Mouse (Mus musculus): ENCODE measurements around the gene 1700001C19Rik. TPM values are rescaled to one million over a fixed set of nuclear protein-coding genes. Genes with fewer than 3 reads are reported as not detected.
"Not testable (repeated sequence)": the region's sequence is repeated elsewhere in the genome, so short reads cannot be mapped to it uniquely, and the experiment has no call there.

Gene 1700001C19Rik
- total and polyA plus RNA-seq, 3 experiments: not detected

- no peak for DNase-seq (ENCODE audit: low spot score)
- Histone ChIP-seq H3K27me3 (ENCODE audit: insufficient read depth, low read length) (peaks cover 21% of the 10 kb centered on the region), H3K4me3 (ENCODE audit: low read depth, low read length) (no peak overlapping the region), H3K36me3 (replicated peaks) (no peaks in the 10 kb centered on the region), H3K4me1 (ENCODE audit: insufficient read depth, low read depth, low read length) (0 out of 2 replicates have a peak, but pooled peaks cover 3% of the 10 kb centered on the region), H3K9me3 (replicated peaks) (no peaks in the 10 kb centered on the region)
- ATAC-seq (ENCODE audit: extremely low read depth, insufficient number of reproducible peaks, low FRiP score, poor library complexity, severe bottlenecking): no peak
- no peak for TF ChIP-seq TAL1 (conservative IDR thresholded peaks at IDR 0.05; ENCODE audit: low read depth, low read length)
- no peak for TF ChIP-seq GATA2 (IDR thresholded peaks at IDR 0.05; ENCODE audit: borderline replicate concordance, low read depth, low read length)
- no peak for TF ChIP-seq GATA1 (IDR thresholded peaks at IDR 0.05; ENCODE audit: borderline replicate concordance, low read length)
- no peak for TF ChIP-seq POLR2AphosphoS5 (IDR thresholded peaks at IDR 0.05; ENCODE audit: insufficient replicate concordance, low read depth, low read length)
- no peak for TF ChIP-seq CTCF (IDR thresholded peaks at IDR 0.05; ENCODE audit: low read depth, low read length)
Observed at GRCm38 (mm10) chr17:47428831-47429304, 8.3 kb downstream of the 1700001C19Rik start.

DNA sequence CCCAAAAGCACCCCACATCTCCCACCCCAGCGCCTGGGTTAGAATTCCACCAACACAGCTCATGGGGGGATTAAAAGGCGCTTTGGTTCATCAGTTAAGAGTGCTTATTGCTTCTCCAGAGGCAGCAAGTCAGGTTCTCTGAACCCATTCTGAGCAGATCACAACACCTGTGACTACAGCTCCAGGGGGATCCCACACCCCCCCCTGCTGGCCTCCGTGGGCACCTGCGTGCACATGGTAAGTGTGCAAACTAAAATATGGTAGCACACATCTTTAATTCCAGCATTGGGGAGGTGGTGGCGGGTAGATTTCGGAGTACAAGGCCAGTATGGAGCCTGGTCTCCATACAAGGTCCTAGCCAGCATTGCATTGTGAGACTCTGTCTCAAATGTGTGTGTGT lies 9.9 kb downstream of the 1700001C19Rik start:
- no peak overlapping the region for H3K4me3 ChIP-seq (ENCODE audit: low read depth, low read length)
- no peaks in the 10 kb centered on the region for H3K36me3 ChIP-seq (replicated peaks)
- ATAC-seq (ENCODE audit: extremely low read depth, insufficient number of reproducible peaks, low FRiP score, poor library complexity, severe bottlenecking) (no peak), DNase-seq (ENCODE audit: low spot score) (no peak)
- TF ChIP-seq POLR2AphosphoS5 (IDR thresholded peaks at IDR 0.05; ENCODE audit: insufficient replicate concordance, low read depth, low read length) (no peak), TAL1 (conservative IDR thresholded peaks at IDR 0.05; ENCODE audit: low read depth, low read length) (no peak), CTCF (IDR thresholded peaks at IDR 0.05; ENCODE audit: low read depth, low read length) (no peak), GATA2 (IDR thresholded peaks at IDR 0.05; ENCODE audit: borderline replicate concordance, low read depth, low read length) (no peak), GATA1 (IDR thresholded peaks at IDR 0.05; ENCODE audit: borderline replicate concordance, low read length) (no peak)
- no peaks in the 10 kb centered on the region for H3K9me3 ChIP-seq (replicated peaks)
- 0 out of 2 replicates have a peak, but pooled peaks cover 3% of the 10 kb centered on the region for H3K4me1 ChIP-seq (ENCODE audit: insufficient read depth, low read depth, low read length)
- peaks cover 18% of the 10 kb centered on the region; the same call in 1 of the 2 replicates for H3K27me3 ChIP-seq (ENCODE audit: insufficient read depth, low read length)

GRCm38 (mm10) chr17:47424186-47424585 lies 13.0 kb downstream of the 1700001C19Rik start:
- peaks cover 10% of the 10 kb centered on the region; the same call in 1 of the 2 replicates for H3K27me3 ChIP-seq (ENCODE audit: insufficient read depth, low read length)
- DNase-seq (ENCODE audit: low spot score): no peak

DNA sequence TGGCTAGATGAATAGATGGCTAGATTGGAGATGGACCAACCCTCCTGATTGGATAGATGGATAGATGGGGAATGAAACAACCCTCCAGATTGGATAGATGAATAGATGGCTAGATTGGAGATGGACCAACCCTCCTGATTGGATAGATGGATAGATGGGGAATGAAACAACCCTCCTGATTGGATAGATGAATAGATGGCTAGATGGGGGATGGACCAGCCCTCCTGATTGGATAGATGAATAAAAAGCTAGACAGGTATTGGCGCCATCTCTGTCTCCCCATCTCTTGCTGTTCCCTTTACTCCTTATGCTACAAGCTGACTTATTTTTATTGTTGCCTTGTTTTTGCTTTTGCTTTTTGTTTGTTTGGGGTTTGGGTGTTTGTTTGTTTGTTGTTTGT lies 14.6 kb downstream of the 1700001C19Rik start:
- H3K36me3 ChIP-seq (replicated peaks); H3K9me3 ChIP-seq (replicated peaks); H3K4me3 ChIP-seq (ENCODE audit: low read depth, low read length); H3K27me3 ChIP-seq (ENCODE audit: insufficient read depth, low read length); DNase-seq (ENCODE audit: low spot score); H3K4me1 ChIP-seq (ENCODE audit: insufficient read depth, low read depth, low read length); ATAC-seq (ENCODE audit: extremely low read depth, insufficient number of reproducible peaks, low FRiP score, poor library complexity, severe bottlenecking): not testable (repeated sequence)

More at GRCm38 (mm10) chr17:47424186-47424585, 13.0 kb downstream of the 1700001C19Rik start:
- TF ChIP-seq POLR2AphosphoS5 (IDR thresholded peaks at IDR 0.05; ENCODE audit: insufficient replicate concordance, low read depth, low read length): no peak
- TF ChIP-seq CTCF (IDR thresholded peaks at IDR 0.05; ENCODE audit: low read depth, low read length): no peak
- no peak for TF ChIP-seq TAL1 (conservative IDR thresholded peaks at IDR 0.05; ENCODE audit: low read depth, low read length)
- TF ChIP-seq GATA1 (IDR thresholded peaks at IDR 0.05; ENCODE audit: borderline replicate concordance, low read length): no peak
- TF ChIP-seq GATA2 (IDR thresholded peaks at IDR 0.05; ENCODE audit: borderline replicate concordance, low read depth, low read length): no peak
- Histone ChIP-seq H3K4me3 (ENCODE audit: low read depth, low read length) (no peak overlapping the region), H3K36me3 (replicated peaks) (no peaks in the 10 kb centered on the region), H3K4me1 (ENCODE audit: insufficient read depth, low read depth, low read length) (0 out of 2 replicates have a peak, but pooled peaks cover 3% of the 10 kb centered on the region), H3K9me3 (replicated peaks) (no peaks in the 10 kb centered on the region)
- ATAC-seq (ENCODE audit: extremely low read depth, insufficient number of reproducible peaks, low FRiP score, poor library complexity, severe bottlenecking): no peak

DNA sequence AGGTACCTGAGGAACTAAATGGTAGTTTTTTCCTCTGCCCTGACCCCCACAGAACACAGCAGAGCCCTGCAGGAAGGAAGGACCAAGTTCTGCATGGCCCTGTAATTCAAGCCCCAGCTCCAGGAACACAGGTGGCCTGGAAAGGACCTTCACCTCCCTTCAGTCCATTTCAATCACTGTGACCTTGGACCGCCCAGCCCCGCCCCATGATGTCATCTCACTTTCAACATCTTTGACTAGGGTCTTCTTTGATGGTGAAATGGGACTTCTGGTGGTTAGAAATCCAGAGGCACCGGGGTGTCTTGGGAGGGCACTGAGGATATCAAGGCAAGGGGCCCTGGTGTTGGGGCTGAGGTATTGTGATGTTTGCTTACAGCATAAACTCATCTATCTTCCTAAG lies 15.6 kb downstream of the 1700001C19Rik start:
- Histone ChIP-seq H3K9me3 (replicated peaks) (no peaks in the 10 kb centered on the region), H3K27me3 (ENCODE audit: insufficient read depth, low read length) (peaks cover 4% of the 10 kb centered on the region; the same call in 1 of the 2 replicates), H3K4me1 (ENCODE audit: insufficient read depth, low read depth, low read length) (0 out of 2 replicates have a peak, but pooled peaks cover 3% of the 10 kb centered on the region), H3K4me3 (ENCODE audit: low read depth, low read length) (no peak overlapping the region), H3K36me3 (replicated peaks) (no peaks in the 10 kb centered on the region)
- ATAC-seq (ENCODE audit: extremely low read depth, insufficient number of reproducible peaks, low FRiP score, poor library complexity, severe bottlenecking): no peak
- DNase-seq (ENCODE audit: low spot score): no peak
- TF ChIP-seq TAL1 (conservative IDR thresholded peaks at IDR 0.05; ENCODE audit: low read depth, low read length) (no peak), CTCF (IDR thresholded peaks at IDR 0.05; ENCODE audit: low read depth, low read length) (no peak), GATA2 (IDR thresholded peaks at IDR 0.05; ENCODE audit: borderline replicate concordance, low read depth, low read length) (no peak), GATA1 (IDR thresholded peaks at IDR 0.05; ENCODE audit: borderline replicate concordance, low read length) (no peak), POLR2AphosphoS5 (IDR thresholded peaks at IDR 0.05; ENCODE audit: insufficient replicate concordance, low read depth, low read length) (no peak)

DNA sequence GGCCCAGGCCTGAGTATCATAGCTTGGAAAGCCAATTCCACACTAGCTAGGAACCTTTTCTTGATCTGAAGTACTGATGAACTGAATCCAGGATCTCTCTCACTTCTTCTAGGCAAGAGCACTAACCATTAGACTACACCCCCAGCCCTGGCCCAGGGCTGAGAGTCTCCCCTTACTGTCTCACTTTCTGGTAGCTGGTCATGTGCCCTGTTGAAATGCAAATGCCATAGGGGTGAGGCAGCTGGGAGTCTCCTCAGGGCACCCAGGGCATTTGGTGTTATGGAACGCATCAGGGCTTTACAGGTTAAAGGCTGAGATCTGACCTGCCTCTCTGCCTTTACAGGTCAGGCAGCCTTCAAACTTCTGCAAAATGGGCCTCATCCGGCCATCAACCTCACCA lies 17.0 kb downstream of the 1700001C19Rik start:
- H3K4me1 ChIP-seq (ENCODE audit: insufficient read depth, low read depth, low read length): no peaks in the 10 kb centered on the region
- H3K9me3 ChIP-seq (replicated peaks): no peaks in the 10 kb centered on the region
- ATAC-seq (ENCODE audit: extremely low read depth, insufficient number of reproducible peaks, low FRiP score, poor library complexity, severe bottlenecking): no peak
- H3K36me3 ChIP-seq (replicated peaks): no peaks in the 10 kb centered on the region
- no peak for DNase-seq (ENCODE audit: low spot score)
- peaks cover 4% of the 10 kb centered on the region; the same call in 1 of the 2 replicates for H3K27me3 ChIP-seq (ENCODE audit: insufficient read depth, low read length)
- no peak overlapping the region for H3K4me3 ChIP-seq (ENCODE audit: low read depth, low read length)
- TF ChIP-seq TAL1 (conservative IDR thresholded peaks at IDR 0.05; ENCODE audit: low read depth, low read length): no peak
- TF ChIP-seq CTCF (IDR thresholded peaks at IDR 0.05; ENCODE audit: low read depth, low read length): no peak
- TF ChIP-seq POLR2AphosphoS5 (IDR thresholded peaks at IDR 0.05; ENCODE audit: insufficient replicate concordance, low read depth, low read length): no peak
- TF ChIP-seq GATA2 (IDR thresholded peaks at IDR 0.05; ENCODE audit: borderline replicate concordance, low read depth, low read length): no peak
- TF ChIP-seq GATA1 (IDR thresholded peaks at IDR 0.05; ENCODE audit: borderline replicate concordance, low read length): no peak

- not testable (repeated sequence) for ATAC-seq (ENCODE audit: extremely low read depth, insufficient number of reproducible peaks, low FRiP score, poor library complexity, severe bottlenecking); H3K9me3 ChIP-seq (replicated peaks); H3K4me3 ChIP-seq (ENCODE audit: low read depth, low read length)
Observed at GRCm38 (mm10) chr17:47409897-47410861, 27.0 kb downstream of the 1700001C19Rik start.

More at GRCm38 (mm10) chr17:47409897-47410861, 27.0 kb downstream of the 1700001C19Rik start:
- not testable (repeated sequence) for H3K4me1 ChIP-seq (ENCODE audit: insufficient read depth, low read depth, low read length); DNase-seq (ENCODE audit: low spot score); H3K36me3 ChIP-seq (replicated peaks); H3K27me3 ChIP-seq (ENCODE audit: insufficient read depth, low read length)

All from G1E (cell line).